Mouse (Mus musculus) brain, embryonic 18.5 days (tissue): ENCODE measurements at regions not wholly inside any gene's neighbourhood (a gene's known extent, or its start where the extent isn't known, plus 50 kb on each side); places are given as distances from the start of the nearest gene placed in this dataset.

ENCODE experiments used
- DNase-seq: peaks from one replicate; pipeline ENCODE4 v3.0.0-alpha.2; 2012; ENCODE audit warnings: low read depth, low spot score

DNA sequence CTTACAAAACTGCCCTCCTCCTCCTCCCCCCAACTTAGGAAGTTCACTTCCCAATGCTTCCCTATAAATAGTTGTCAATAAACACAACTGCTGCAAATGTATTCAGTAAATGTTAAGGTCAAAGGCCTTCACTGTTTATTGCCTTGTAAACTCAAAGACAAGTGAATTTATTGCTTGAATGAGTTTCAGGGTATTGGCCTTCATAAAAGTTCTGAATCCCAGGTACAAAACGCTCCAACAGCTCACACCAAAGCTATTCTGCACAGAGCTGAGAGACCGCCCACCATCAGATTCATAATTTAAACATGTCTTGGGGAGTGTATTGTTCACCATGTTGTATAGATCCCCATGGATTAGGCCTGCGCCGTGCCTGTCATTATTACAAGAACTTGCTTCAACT, 53.9 kb upstream of the Cdkn3 start:
- no peak for DNase-seq

DNA sequence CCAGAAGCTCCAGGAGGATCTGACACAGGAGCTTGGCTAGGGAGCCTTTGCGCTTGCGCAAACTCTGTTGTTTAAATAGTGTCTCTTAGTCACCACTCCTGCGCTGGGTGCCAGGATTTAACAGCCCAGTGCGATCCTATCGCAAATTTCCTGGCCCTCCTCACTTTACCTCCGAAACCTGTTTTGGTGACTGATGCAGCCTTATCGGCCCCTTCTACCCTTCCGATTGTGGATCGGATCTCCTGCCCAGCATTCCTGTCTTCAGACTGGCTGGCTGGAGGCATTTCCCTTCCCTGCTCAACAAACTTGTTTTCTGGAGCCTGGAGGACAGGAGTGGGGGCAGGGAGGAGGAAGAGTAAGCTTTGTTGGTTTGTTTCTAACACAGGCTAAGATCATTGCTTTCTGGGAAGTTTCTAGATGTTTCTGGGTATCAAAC, 56.0 kb upstream of the Cdkn3 start:
- no peak for DNase-seq

DNA sequence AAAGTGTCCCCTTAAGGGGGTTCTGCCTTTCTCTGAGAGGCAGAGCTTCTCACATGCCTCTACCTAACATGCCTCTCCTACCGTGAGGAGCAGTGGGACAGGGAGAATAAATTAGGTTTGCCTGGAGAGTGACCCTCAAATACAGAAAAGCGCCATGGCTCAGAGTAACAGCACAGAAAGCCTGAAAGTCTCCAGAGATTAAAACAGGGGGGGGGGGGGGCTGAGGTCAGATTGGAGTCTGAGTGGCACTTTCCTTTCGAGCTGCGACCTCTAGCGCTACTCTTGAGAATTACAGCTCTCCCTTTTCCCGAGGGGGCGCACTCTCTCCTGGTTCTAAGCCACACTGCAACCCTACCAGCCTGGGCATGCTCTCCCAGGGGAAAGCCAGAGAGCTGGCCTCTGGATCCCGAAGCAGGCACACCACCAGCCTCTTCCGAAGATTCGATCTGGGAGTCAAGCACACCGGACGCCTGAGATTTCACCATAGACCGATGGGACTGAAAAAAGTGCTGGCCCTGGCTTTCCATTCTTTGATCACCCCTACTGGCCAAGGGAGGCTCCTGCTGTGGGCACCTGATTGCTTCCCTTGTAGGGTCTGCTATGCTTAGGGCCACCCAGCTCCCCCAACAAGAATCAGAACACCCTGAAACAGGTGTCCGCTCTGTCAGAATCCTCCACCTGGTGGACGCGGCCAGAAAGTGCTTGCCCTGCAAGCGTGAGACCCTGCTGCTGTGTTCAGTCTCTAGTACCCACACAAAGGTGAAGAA, 57.5 kb upstream of the Cdkn3 start:
- DNase-seq, result no peak

DNA sequence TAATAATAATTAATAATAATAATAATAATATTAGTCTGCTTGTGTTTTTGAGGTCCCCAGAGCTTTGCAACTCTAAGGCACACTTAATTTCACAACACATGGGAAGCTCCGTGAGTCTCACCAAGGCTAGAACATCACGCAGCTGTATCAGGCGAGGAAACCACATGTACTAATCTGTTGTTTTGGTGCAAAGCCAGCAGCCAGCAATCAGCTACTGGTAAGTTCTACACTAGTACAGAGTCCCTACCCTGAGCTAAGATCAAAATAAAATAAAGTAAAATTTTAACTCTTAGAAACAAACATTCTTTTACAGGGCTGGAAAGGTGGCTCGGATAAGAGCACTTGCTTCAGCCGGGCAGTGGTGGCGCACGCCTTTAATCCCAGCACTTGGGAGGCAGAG, 67.8 kb upstream of the Cdkn3 start:
- DNase-seq, result no peak

DNA sequence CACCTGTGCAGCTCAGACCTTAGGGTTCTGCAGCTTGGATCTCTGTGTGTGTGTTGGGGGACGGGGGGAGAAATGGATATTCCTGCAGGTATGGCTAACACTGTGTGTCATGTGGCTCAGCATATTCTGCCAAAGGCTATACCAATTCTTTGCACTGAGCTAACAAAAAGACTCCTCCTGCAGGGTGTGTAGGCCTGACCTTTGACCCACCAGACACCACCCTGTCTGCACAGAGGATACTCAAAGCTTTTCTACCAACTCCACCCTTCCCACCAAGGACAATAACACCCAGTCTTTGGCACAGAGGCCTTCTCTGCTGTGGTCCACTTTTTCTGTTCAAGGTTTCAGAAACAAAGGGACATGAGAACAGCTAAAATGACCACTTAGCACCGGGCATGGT, 68.3 kb upstream of the Cdkn3 start:
- DNase-seq, result no peak

DNA sequence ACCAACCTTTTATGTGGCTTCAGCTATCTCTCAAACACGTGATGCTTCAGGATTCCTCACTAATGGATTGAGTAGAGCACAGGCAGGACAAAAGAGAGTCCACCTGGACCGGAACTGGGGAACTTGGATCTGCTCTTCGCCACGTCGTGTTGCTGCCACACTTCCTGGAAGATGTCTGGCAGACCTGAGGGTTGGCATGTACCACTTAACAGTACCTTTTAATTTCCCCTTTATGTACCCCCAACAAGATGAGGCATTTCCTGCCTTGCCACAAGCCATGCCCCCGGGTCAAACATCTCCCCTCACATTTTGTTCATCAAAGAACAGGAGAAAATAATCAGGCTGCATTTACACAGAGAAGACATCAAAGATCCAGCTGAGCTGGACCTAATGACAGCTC, 77.6 kb upstream of the Cdkn3 start:
- no peak for DNase-seq

DNA sequence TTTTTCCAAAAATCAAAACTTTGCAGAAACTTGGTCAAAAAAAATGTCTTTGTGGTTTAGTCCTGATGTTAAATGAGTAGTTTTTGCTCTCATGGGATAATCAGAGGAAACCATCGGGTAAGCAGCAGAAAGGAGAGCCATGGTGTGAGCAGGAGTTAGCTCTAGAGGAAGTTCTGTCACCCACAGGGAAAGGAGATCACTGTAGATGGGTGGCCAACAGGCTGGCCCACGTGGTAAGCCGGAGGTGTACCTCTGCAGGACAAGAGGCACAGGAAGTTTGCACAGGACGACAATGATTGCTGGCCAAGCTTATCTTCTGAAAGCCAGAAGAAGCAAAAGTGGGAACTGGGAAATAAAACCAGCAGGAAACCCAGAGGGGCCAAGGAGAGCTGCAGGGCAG, 81.4 kb upstream of the Cdkn3 start:
- no peak for DNase-seq

DNA sequence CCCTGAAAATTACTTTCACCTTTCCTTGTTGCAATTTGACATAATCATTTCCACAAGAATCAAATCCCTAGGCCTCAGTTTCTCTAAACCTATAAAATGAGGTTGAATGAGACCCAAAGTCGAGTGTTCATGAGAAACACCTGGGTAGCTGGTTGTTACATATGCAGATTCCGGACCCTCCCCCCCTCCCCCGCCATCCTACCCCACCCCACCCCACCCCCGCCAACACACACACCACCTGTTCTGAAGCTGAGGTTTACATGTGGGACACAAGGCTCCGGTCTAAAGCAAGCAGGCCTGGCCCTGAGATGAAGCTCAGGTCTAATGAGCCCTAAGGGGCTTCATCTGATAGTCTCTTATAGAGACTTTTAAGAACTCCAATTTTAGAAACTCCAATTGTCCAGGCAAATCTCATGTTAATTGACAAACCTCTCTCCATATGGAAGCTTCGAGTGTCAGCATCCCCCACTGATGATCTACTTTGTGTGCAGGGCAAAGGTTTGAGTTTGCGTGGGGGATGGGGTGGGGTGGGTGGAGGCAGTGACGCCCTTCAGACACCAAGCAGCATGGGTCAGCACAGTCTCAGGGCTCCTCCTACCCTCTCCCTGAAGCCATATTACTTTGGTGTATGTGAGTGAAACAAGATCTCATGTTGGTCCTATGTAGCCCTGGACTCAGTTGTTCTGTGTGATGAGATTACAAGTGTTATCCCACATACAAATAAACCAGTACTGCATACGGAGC, 88.7 kb upstream of the Cdkn3 start:
- DNase-seq, result no peak

DNA sequence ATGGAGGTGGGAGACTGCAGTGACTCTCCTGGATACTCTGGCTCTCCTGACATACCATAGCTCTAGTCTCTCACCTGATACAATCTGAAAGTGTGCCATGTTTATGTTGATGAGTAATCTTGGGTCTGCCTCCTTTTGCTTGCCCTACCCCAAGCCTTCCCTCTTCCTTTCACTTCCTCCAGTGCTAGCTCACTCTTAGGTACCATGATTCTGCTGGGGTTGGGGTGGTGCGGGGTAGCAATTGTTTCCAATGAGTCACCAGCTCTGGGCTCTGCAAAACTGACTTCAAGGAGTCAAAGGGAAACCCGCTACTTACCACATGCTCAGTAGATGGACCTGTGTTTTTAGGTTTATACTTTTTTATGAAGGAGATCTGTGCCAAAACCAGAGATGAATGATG, 89.3 kb upstream of the Cdkn3 start:
- DNase-seq, result no peak

DNA sequence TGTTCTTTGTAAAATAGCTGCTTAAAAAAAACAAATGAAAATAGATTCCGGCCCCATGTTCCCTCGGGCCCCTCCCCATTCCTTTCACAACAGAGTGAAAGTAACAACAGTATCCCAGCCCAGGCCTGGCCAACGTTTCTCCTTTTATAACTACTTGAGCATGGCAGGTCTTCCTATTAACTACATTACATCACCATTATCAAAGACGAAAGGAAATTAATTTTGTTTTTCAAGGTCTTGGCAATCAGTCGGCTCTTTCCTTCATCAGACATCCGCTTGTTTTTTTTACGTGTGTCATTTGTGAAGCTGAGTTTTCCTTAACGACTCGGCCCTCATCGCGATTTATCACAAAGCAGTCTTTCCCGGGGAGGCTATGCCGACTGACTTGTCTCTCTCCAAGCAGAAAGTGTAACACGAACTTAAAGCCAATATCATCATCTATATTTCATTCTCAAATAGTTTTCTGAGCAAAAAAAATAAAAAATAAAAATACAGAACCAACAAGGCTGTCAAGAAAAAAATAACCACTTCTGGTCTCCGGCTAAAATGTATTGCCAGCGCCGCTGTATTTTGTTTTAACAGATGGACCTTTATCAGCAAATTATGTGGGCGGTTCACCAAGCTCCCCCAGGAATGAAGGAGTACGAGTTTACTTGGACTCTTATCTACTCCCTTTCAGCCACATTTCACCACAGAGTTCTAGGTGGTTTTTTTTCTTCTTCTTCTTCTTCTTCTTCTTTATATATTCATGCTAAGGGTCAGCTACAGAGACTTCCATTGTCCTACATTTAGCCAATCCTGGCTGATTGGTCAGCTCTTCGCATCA, 89.9 kb upstream of the Cdkn3 start:
- no peak for DNase-seq

DNA sequence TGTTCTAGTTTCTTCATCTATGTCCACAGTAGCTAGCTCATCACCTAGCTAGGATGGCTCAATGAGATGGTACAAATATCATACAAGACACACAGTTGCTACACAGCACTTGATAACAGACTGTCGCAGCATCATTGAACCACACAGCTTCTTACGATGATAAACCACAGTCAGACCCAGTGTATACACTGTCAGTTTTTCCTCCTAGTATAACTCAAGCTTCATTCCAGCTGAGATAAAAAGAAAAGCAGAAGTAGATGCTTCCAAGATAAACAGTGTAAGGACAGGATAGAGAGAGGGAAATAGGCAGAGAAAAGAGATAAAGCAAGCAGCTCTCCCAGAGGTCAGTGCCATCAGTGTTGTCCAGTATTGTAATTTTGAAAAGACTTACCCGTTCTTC, 92.1 kb upstream of the Cdkn3 start:
- no peak for DNase-seq

DNA sequence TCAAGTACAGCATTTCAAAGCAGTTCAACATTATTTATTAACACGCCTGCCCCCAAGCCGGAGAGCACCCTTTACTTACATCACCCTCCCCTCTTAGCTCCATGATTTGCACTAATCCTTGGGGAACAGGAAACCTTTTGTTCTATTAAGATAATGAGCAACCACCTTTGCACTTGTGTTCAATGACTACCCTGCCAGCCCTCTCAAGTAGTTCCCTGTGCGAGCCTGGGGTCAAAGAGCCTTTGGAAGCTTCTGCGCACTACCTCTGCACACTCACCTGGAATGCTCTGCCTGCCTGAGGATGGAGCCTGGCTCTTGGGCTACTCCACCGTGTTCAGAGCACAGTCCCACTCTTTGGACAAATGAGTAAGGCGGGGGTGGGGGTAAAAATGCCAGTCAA, 96.0 kb upstream of the Cdkn3 start:
- DNase-seq, result no peak

DNA sequence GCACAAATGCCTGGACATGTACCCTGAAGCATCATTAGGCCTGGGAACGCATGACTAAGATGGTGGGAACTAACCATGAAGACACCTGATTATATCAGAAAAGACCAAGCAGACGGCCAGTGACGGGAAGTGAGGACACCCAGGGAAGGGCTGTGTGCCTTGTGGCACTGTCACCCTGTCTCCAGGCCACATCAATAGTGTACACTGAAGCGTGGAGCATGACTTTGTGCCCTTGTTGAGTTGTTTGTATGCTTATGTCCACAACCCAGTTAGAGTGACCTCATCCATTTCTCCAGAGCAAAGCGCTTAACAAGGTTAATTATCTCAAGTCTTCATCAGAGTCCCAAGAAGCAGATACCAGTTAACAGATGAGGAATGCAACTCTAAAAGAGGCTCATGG, 96.8 kb upstream of the Cdkn3 start:
- no peak for DNase-seq

DNA sequence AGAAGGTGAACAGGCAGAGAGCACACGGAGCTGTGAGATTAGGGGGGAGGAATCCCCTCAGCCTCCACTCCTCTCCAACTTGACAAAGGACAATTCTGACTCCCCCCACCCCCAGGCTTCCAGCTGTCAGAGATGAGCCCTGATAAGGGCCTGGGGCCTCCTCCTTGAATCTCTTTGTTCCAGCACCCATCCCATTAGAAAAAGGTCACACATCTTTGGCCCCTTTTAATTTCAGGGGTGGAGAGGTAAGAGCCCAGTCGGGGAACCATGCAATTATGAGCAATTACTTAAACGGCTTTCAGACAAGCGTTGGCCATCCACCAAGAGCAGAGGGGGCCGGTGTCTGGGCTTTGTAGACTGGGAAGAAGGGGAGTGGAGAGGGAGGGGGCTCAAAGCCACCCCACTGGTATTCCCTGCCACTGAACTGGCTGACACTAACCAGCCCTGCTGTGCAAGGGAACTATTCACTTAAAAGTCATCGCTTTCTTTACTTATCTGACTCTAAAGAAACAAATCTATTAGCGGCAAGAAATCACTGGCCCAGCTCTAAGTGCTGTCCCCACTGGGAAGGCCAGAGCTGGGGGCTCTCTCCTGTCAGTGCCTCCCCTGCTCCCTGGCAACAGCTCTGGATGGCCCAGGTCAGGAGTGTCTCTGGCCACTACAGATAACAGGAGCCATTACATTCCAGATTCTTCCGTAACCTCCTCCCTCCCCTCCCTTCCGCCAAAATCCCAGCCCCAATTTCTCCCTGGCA, 98.4 kb upstream of the Cdkn3 start:
- DNase-seq, result no peak

DNA sequence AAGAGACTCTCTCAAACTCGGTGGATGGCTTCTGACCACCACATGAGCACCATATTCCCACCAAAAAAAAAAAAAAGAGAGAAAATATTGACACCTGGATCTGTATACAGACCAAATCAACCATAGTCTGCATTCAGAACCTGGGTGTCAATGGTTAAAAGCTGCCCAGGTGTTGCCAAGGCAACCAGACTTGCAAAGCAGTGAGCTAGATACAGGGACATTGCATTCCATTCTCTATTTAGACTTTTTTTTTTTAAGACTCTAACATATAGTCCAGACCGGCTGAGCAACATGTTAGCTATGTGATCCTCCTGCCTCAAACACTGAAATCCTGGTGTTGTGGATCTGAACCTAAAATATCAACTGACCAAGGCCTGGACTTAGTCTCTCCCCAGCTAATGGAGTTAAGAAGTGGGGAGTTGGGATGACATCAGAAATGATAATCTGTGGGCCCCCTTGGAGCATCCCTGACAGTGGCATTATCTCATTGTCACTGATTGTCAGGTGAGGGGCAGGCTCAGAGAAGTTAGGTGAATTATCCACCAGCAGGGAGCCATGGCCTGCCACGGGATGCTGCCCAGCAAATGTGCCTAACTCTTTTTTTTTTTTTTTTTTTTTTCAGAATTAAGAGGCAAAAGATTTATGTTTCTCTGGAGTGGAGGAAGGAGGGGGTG, 99.1 kb upstream of the Cdkn3 start:
- peak; percentile 28 for DNase-seq

DNA sequence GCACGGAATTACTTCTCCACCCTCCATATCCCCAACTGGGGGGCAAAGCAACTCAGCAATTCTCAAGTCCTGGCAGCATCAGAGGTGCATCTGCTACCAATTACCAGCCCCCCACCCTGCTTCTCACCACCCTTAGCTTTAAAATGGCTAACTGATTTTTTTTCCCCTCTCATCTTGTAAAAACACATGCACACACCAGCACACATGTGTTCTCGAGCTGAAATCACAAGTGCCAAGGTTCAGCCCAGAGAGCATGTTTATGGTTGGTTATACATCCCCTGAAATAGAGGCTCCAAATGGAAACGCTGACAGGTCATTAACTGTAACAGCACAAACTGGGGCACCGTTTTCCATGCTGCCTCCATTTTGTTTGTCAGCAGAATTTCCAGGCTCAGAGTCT, 101.0 kb upstream of the Cdkn3 start:
- no peak for DNase-seq

DNA sequence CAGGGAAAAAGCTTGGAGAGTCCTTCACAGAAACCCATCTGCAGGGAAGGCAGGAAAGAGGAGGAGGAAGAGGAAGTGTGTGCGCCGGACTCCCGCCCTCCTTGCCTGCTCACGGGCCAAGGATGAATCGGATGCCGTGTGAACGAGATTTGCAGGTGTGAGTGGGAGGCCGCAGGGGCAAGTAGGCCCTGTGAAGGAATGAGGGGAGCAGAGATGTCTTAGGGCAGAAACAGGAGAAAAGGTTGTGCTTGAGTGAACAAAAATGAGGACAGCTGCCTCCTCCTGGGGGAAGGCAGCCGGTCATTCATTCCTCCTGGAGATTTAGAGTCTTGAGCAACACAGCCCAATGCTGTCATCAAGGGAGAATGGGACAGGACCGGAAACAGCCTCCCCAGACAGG, 104.1 kb upstream of the Cdkn3 start:
- DNase-seq, result no peak

DNA sequence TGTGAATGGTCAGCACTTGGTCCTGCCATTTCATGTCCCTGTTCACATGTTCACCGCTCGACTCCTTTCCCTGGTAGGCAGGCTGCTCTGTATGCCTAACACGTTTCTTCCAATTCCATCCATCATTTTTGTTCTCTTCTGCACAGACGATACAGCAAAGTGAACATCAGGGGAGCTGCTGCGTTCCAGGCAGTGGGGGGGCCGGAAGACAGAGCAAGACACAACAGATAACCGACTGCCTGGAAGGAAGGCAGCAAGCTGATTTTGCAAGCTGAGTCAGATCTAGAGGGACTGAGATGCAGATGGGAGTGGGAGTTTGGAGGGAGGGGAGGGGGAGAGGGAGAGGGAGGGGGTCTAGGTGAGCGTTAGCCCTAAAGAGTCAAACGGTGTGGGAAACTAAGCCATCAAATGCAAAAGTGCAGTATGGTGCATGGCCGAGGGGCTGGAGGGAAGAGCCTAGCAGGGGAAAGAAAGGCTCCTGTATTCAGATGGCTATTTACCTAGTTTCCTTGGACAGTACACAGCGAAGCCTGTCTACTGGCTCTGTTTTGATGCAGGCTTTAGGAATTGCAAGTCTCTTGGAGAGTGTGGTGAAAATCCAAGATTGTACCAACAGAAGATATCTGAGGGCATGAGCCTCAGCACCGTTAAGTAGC, 112.9 kb upstream of the Cdkn3 start:
- DNase-seq, result peak; percentile 14

DNA sequence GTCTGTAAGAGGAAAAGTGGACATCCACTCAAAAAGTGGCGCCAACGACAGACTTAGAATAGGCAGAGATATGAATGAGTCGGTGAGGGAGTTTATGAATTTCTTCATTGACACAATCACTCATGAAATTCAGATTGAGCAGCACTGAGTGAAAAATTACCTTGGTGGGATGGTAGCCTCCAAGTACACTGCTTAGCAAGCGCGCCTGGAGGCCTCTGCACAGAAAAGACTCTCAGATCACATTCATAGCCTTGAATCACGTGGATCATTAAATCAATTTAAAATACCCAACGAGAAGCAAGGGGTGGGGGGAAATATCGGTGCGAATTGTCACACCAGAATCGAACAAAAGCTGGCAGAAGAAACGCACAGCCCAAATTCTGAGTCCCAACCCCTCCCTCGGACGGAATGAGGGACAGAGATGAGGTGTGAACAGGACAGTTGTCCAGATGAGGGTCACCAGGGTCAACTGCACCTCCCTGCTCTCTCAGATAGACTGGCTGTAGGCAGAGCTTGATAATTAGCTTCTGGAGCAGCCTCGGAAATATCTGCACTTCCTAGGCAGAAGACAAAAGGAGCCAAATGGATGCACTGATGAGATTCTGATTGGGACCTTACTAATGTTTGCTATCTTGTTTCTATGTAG, 113.5 kb upstream of the Cdkn3 start:
- no peak for DNase-seq
